Mouse (Mus musculus) neutrophil, adult 5-6 weeks (primary cell): Measurements from ENCODE around the gene Slc25a34. TPM values are rescaled to one million over a fixed set of nuclear protein-coding genes. Genes with fewer than 3 reads are reported as not detected.
A peak's percentile ranks its signal among the peaks of the same experiment; 100 is the strongest.

ENCODE experiments used
- ATAC-seq: fragments of 151-379, 151-347 bp; 2 replicates; pipeline ENCODE4 v1.8.0; 2017; ENCODE audit warnings: mild to moderate bottlenecking, moderate TSS enrichment; ENCODE audit not compliant: insufficient number of reproducible peaks, poor library complexity, low FRiP score, severe bottlenecking; ENCODE audit errors: extremely low read depth
- total RNA-seq: library from RNA; stranded (forward); fragments of 200-1000 nt; gene quantifications from 2 replicates; pipeline ENCODE4 v1.2.3, GENCODE M21; 2017

Slc25a34 gene
- 0.23 and 0.25 TPM in 2 replicates for total RNA-seq

- ATAC-seq: no peak
Measured at GRCm38 (mm10) chr4:141623666-141624065, at the start of gene Slc25a34. TSS of gene Slc25a34 (minus strand) at chr4:141623821.

DNA sequence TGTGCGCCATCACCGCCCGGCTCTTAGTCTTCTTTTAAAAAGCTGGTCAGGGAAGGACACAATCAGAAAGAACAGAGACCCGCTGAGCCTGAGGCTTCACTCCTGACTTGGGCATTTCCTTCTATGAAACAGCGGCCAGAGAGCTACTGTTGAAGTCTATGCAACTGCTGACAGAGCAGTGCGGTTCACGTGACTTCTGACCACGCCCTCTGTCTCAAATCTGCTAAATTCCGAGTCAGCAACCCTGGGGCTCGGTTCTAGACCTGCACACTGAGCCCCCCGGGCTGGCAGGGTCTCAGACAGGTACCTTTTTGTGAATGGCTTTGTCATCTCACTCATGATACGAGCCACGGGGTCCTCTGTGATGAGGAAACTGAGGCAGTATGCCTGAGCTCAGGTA lies 48.7 kb upstream of the Slc25a34 start:
- ATAC-seq: no peak

GRCm38 (mm10) chr4:141671389-141671788 lies 47.8 kb upstream of the Slc25a34 start:
- ATAC-seq: no peak

DNA sequence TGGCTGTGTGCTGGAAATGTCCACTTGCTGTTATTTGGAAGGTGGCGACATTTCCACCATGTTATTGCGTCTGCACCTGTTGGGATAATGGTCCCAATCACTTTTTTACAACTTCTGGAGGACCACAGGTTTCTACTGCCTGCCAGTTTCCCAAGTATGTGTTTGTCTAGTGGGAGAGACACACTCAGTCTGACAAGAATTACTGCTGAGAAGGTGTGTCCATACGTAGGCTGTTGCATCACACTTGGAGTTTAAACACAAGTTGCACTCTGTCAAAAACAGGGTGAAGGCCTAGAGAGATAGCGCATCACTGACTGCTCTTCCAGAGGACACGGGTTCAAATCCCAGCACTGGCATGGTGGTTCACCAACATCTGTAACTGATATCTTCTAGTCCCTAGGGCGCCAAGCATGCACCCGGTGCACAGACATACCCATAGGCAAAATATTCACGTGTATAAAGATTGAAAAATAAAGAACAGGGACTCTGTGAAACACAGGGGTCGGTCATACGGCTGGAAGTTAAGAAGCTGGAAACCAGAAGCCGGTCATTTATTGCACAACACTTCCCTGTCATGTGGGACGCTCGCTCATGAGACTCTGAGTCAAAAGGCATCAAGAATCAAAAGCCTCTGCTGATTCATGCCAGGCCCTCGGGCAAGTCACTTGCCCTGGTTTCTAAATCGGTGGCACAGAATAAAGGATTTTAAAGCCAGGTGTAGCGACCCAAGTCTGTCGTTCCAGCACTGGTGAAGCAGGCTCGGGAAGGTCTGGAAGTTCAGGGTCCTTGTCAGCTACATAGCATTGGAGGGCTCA lies 46.5 kb upstream of the Slc25a34 start:
- ATAC-seq: no peak

DNA sequence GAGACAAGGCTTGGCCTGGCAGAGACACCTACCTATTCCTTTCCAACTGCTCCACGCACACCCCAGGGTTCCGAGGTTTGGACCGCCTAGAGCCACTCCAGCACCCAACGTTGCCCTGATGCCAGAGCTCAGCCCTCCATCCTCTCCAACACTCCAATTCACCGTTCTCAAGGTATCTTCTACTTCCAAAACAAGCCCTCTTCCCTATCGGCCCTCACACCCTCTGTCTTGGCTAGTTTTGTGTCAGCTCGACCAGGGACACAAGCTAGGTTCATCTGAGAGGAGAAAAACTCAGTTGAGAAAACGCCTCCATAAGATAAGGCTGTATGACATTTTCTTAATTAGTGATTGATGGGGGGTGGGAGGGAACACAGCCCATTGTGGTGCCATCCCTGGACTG lies 41.2 kb upstream of the Slc25a34 start, which contains the start of gene Plekhm2:
TSS of gene Plekhm2 (minus strand) at position 101 of the 400 bp plus-strand sequence.
- no peak for ATAC-seq

DNA sequence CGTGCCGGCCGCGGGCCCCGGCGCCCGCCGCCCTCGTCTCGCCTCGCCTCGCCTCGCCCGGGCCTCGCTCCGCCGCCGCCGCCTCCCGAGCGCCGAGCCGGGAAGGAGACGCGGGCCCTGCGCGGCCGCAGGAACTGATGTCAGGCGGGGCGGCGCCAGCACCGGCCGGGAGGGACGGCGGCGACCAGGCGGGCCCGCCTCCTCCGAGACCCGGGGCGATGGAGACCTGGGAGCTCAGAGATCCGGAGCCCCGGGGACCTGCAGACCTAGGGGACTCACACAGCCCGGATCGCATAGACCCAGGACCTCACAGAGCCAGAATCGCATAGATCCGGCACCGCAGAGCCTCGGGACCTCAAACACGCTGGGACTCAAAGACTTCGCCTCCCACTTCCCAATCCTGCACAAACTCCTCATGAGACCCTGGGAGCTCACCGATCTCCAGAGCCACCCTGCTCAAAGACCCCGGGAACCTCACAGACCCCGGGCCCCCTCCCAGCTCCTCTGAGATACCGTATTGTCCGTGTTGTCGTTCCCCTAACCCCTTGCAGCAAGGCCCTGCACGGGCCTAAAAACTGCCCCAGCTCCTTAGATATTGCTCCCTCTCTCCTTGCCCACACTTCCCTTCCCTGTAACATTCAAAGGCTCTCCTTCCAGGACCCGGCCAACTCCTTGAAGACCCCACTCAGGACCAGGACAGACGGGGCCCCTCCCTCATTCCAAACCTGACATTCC lies 40.6 kb upstream of the Slc25a34 start:
- ATAC-seq: peak; percentile 40

DNA sequence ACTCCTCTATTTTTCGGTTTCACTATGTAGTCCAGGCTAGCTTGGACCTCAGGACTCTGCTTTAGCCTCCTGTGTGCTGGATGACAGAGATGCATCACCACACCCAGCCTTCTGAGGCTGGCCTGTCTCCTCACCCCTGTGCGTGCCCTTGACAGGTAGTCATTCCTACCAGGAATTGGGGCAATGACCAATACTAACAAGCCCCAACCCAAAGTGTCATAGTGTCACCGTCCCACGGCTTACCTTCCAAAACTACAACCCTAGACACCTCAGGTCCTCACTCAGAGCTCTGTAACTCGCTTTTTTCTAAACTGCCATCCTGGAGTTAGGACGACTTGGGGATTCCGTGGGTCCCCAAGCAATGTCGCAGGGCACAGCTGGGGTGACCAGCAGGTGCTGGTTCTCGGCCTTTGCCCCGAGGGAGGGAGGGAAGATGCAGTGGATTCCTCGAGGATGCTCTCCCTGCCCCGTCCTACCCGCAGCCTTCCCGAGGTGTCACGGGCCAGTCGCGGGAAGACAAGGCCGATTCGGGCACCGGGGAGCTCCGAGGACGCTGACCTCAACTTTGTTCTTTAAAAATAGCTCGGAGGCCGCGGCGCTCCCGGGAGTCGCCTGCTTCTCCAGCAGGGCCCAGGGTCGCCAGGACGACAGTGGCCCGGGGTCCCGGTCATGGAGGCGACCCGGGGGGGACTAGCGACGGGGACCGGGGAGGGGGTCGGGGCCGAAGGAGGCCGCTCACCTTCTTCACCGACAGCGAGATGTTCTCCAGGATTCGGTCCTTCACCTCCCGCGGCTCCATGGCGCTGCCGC lies 39.7 kb upstream of the Slc25a34 start:
- ATAC-seq: no peak; the same call in 1 of the 2 replicates

DNA sequence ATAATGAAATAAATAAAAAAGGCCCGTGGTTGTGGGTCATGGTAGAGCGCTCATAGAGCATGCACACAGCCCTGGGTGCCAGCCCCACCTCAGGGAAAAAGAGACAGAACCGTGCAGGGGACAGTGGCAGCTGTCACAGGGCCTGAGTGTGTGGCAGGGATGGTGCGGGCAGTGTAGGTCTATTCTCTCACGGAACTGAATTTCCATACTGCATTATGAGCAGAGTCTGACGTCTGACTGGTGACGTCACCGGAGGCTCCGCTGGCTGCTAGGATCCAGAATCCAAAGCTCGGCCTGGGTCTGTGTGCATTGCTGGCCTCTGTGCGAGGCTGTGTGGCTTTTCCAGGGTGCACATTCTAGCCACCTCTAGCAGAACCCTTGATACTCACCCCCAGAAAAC lies 37.3 kb upstream of the Slc25a34 start:
- ATAC-seq: no peak

- ATAC-seq: no peak
Measured at GRCm38 (mm10) chr4:141659739-141660138, 36.1 kb upstream of the Slc25a34 start.

- ATAC-seq: no peak
Measured at GRCm38 (mm10) chr4:141658846-141659484, 35.3 kb upstream of the Slc25a34 start.

DNA sequence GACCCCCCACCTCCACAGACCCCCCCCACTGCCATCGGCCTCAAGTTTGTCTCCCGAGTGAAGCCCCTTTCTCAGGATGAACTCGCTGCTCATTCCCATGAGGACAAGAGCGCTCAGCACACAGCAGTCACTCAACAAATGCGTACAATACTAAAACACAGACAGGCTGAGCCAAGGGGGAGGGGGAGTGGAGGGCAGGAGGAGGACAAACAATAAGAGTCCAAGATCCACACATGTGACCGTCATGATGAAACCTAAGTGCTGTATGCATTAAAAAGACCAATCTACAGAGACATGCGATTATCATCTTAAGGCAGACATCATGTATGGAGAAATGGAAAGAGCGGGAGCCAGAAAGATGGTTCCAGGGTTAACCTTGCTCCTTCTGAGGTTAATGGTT lies 33.3 kb upstream of the Slc25a34 start:
- no peak for ATAC-seq

- ATAC-seq: peak; percentile 49
Measured at GRCm38 (mm10) chr4:141655908-141656608, 32.4 kb upstream of the Slc25a34 start.

GRCm38 (mm10) chr4:141654509-141654908 lies 30.9 kb upstream of the Slc25a34 start:
- no peak for ATAC-seq

- ATAC-seq: no peak
Measured at GRCm38 (mm10) chr4:141653813-141654212, 30.2 kb upstream of the Slc25a34 start.

- no peak for ATAC-seq
Measured at GRCm38 (mm10) chr4:141653044-141653443, 29.4 kb upstream of the Slc25a34 start.

GRCm38 (mm10) chr4:141651944-141652343 lies 28.3 kb upstream of the Slc25a34 start:
- ATAC-seq: no peak

GRCm38 (mm10) chr4:141651286-141651685 lies 27.7 kb upstream of the Slc25a34 start:
- ATAC-seq: no peak

- no peak for ATAC-seq
Measured at GRCm38 (mm10) chr4:141649244-141649643, 25.6 kb upstream of the Slc25a34 start.
